Mouse (Mus musculus) bone marrow, adult 2 months (tissue): ENCODE measurements around the gene Tshz2.

ENCODE experiments used
- CTCF ChIP-seq: fragments of 200-500 bp; IDR thresholded peaks from 2 replicates; pipeline ENCODE4 v1.5.1; 2011; ENCODE audit warnings: low read length, control low read depth; ENCODE audit not compliant: control insufficient read depth, insufficient read depth
- POLR2A ChIP-seq: fragments of 200-500 bp; IDR thresholded peaks from 2 replicates; pipeline ENCODE4 v1.6.1; 2011; ENCODE audit warnings: low read depth, mild to moderate bottlenecking, control low read depth, low read length, borderline replicate concordance; ENCODE audit not compliant: control insufficient read depth

GRCm38 (mm10) chr2:169814351-169814750 is 181.5 kb downstream of the Tshz2 start:
- no peak for TF ChIP-seq CTCF
- no peak for TF ChIP-seq POLR2A
